Mouse (Mus musculus) liver, postnatal 0 days (tissue): ENCODE measurements around the gene Exd2.

ENCODE experiments used
- CTCF ChIP-seq: sonication (generic); IDR thresholded peaks from 2 replicates; pipeline ENCODE4 v1.5.1; 2016; ENCODE audit warnings: antibody characterized with exemption, low read depth
- EP300 ChIP-seq: IDR thresholded peaks from 2 replicates; pipeline ENCODE4 v1.6.1; 2016; ENCODE audit warnings: antibody characterized with exemption, low read depth, mild to moderate bottlenecking

DNA sequence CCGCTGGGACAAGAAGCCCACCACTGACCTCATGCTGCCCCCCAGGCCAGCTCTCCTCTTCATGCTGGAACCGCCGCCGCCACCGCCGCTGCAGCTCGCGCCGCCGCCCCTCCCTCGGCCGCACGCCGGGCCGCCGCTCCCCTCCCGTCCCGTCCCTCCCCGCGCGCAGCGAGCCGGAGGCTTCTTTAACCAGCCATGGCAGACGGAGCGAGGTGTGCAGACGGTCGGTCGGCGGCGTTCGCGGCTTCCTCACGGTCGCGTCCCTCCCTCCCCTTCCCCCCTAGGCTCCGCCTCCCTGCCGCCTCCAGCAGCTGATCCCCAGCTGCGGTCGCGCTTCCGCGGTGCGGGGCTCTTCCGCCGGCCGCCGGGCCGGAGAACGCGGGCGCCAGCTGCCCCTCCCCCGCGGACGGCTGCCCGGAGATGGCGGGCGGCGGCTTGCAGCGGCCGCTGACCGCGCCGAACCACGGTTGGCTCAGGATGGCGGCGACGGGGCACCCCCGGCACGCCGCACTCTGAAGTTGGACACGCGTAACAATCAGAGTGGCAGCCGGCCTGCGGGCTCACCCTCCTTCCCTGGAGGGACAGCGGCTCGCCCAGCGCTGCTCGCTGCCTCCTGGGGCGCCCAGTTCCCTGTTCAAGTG is 26.4 kb upstream of the Exd2 start, which contains the start of gene Dcaf5:
- TF ChIP-seq CTCF (no peak), EP300 (no peak)
